Mouse (Mus musculus): ENCODE measurements around the gene Fam110a. TPM values are rescaled to one million over a fixed set of nuclear protein-coding genes. Genes with fewer than 3 reads are reported as not detected.

Gene Fam110a
- polyA plus RNA-seq, 2 experiments = 5.1 to 6.8 TPM

GRCm38 (mm10) chr2:151921068-151921467 is 59.0 kb downstream of the Fam110a start:
- H3K4me3 ChIP-seq (ENCODE audit: insufficient read depth in 1 of 2, low read depth in 2 of 2, low read length in 2 of 2) = no peak overlapping the region
- H3K4me2 ChIP-seq (ENCODE audit: low read depth) = no peak overlapping the region
- H3K9ac ChIP-seq (replicated peaks) = no peak overlapping the region
- H3K9me3 ChIP-seq (ENCODE audit: control insufficient read depth, low read length) = no peaks in the 10 kb centered on the region
- no peak overlapping the region for H3K27ac ChIP-seq
- no peak for DNase-seq (ENCODE audit: low read depth in 3 of 3, low spot score in 3 of 3)
- H3K4me1 ChIP-seq (replicated peaks; ENCODE audit: control insufficient read depth in 2 of 2, insufficient read depth in 2 of 2, low read length in 1 of 2) = 0 out of 4 replicates have a peak, but pooled peaks cover 0 to 2% of the 10 kb centered on the region in 2 experiments
- ATAC-seq (ENCODE audit: insufficient read depth) = no peak
- TF ChIP-seq CTCF (IDR thresholded peaks at IDR 0.05; ENCODE audit: low read depth) = no peak
- no peak for TF ChIP-seq EP300 (IDR thresholded peaks at IDR 0.05; ENCODE audit: low read depth)
- H3K27me3 ChIP-seq (ENCODE audit: control insufficient read depth, insufficient read depth, low read length) = no peaks in the 10 kb centered on the region
- no peaks in the 10 kb centered on the region for H3K36me3 ChIP-seq (replicated peaks; ENCODE audit: control insufficient read depth, insufficient read depth, low read depth)
- WGBS (ENCODE audit: insufficient replicate concordance) = 63% methylated on average over 8 of the region's 8 CpGs

MicroRNAs within 50 kb of the gene (microRNA counts, 519-probe panel; counts per million panel counts)
- 69.9 counts per million for microRNA mmu-miR-1953

Small RNA genes lying within 50 kb of the gene (microRNA-seq; reads per million reads assigned to microRNA genes)
- gene Mir1953 = 1.3 reads per million

Other genes starting within 250 kb of the Fam110a start
- gene Psmf1, start 236.0 kb downstream of the Fam110a start, polyA plus RNA-seq (2012; rRNA removed) = 23.9 and 27.4 TPM in 2 replicates
- 46.2 and 51.4 TPM in 2 replicates for gene Psmf1, start 236.0 kb downstream of the Fam110a start, polyA plus RNA-seq (2014; fragmentation: Nextera tagmentation; extraction: Ambion mirVana)
- gene Rspo4, start 137.3 kb downstream of the Fam110a start, polyA plus RNA-seq (2012; rRNA removed) = not detected in 2 replicates
- not detected in 2 replicates for gene Rspo4, start 137.3 kb downstream of the Fam110a start, polyA plus RNA-seq (2014; fragmentation: Nextera tagmentation; extraction: Ambion mirVana)
- 0.03 and 0.04 TPM in 2 replicates for gene Angpt4, start 69.0 kb downstream of the Fam110a start, polyA plus RNA-seq (2012; rRNA removed)
- gene Angpt4, start 69.0 kb downstream of the Fam110a start, polyA plus RNA-seq (2014; fragmentation: Nextera tagmentation; extraction: Ambion mirVana) = 0.06 and 0.11 TPM in 2 replicates
- 0.73 and 0.97 TPM in 2 replicates for gene Slc52a3, start 16.3 kb upstream of the Fam110a start, polyA plus RNA-seq (2012; rRNA removed)
- 0.74 and 1.1 TPM in 2 replicates for gene Slc52a3, start 16.3 kb upstream of the Fam110a start, polyA plus RNA-seq (2014; fragmentation: Nextera tagmentation; extraction: Ambion mirVana)
- 0.01 and 0.08 TPM in 2 replicates for gene Scrt2, start 101.3 kb upstream of the Fam110a start, polyA plus RNA-seq (2012; rRNA removed)
- gene Scrt2, start 101.3 kb upstream of the Fam110a start, polyA plus RNA-seq (2014; fragmentation: Nextera tagmentation; extraction: Ambion mirVana) = not detected in 2 replicates
- 11.0 and 13.3 TPM in 2 replicates for gene Srxn1, start 125.3 kb upstream of the Fam110a start, polyA plus RNA-seq (2012; rRNA removed)
- gene Srxn1, start 125.3 kb upstream of the Fam110a start, polyA plus RNA-seq (2014; fragmentation: Nextera tagmentation; extraction: Ambion mirVana) = 10.6 and 13.5 TPM in 2 replicates
- 0.11 and 0.17 TPM in 2 replicates for gene Tcf15, start 163.3 kb upstream of the Fam110a start, polyA plus RNA-seq (2012; rRNA removed)
- not detected in 2 replicates for gene Tcf15, start 163.3 kb upstream of the Fam110a start, polyA plus RNA-seq (2014; fragmentation: Nextera tagmentation; extraction: Ambion mirVana)
- 16.3 and 22.7 TPM in 2 replicates for gene Csnk2a1, start 246.6 kb upstream of the Fam110a start, polyA plus RNA-seq (2012; rRNA removed)
- 43.2 and 44.8 TPM in 2 replicates for gene Csnk2a1, start 246.6 kb upstream of the Fam110a start, polyA plus RNA-seq (2014; fragmentation: Nextera tagmentation; extraction: Ambion mirVana)

Data from liver, embryonic 14.5 days (tissue).